Mouse (Mus musculus) kidney, embryonic 16.5 days (tissue): ENCODE results near the gene Pi4k2a. TPM values are rescaled to one million over a fixed set of nuclear protein-coding genes. Genes with fewer than 3 reads are reported as not detected.
A peak's percentile ranks its signal among the peaks of the same experiment; 100 is the strongest.

Experiments used
- ATAC-seq: fragments of 200-750 bp; cut with Nextera tagmentation; 2 replicates; pipeline ENCODE4 v1.8.0; 2017; ENCODE audit warnings: moderate TSS enrichment; ENCODE audit not compliant: low FRiP score, low TSS enrichment
- H3K27ac ChIP-seq: fragments of 300-500 bp; sonication (generic); 2 replicates; pipeline ENCODE4 v1.5.1; 2014; ENCODE audit warnings: low read length
- H3K27me3 ChIP-seq: fragments of 300-500 bp; sonication (generic); 2 replicates; pipeline ENCODE4 v1.6.1; 2014; ENCODE audit warnings: low read length, control low read depth, mixed read lengths; ENCODE audit not compliant: insufficient read depth
- H3K36me3 ChIP-seq: fragments of 300-500 bp; sonication (generic); 2 replicates; pipeline ENCODE4 v1.6.1; 2014; ENCODE audit warnings: low read length, control low read depth, mixed read lengths; ENCODE audit not compliant: insufficient read depth
- H3K4me1 ChIP-seq: fragments of 300-500 bp; sonication (generic); 2 replicates; pipeline ENCODE4 v1.6.1; 2014; ENCODE audit warnings: low read length, control low read depth, mixed read lengths; ENCODE audit not compliant: insufficient read depth
- H3K4me2 ChIP-seq: fragments of 300-500 bp; sonication (generic); replicated peaks from 2 replicates; pipeline ENCODE4 v1.6.1; 2014; ENCODE audit warnings: low read depth, low read length
- H3K4me3 ChIP-seq: fragments of 300-500 bp; sonication (generic); 2 replicates; pipeline ENCODE4 v1.5.1; 2014; ENCODE audit warnings: mild to moderate bottlenecking, low read length
- H3K9ac ChIP-seq: fragments of 300-500 bp; sonication (generic); replicated peaks from 2 replicates; pipeline ENCODE4 v1.6.1; 2014; ENCODE audit warnings: low read length
- H3K9me3 ChIP-seq: fragments of 300-500 bp; sonication (generic); 2 replicates; pipeline ENCODE4 v1.6.1; 2016; ENCODE audit warnings: low read length, control low read depth
- WGBS: fragments of 180-500 bp; shearing (Covaris S2); extraction: QIAGEN DNeasy Blood & Tissue Kit; methylation state at CpG from one replicate; pipeline ENCODE4 v1.1.7; 2014; 5-methylcytosine and 5-hydroxymethylcytosine counted together
- polyA plus RNA-seq: library from polyadenylated mRNA; unstranded; fragments of >200 nt; fragmentation: Nextera tagmentation; extraction: Ambion mirVana; gene quantifications from 2 replicates; pipeline ENCODE4 v1.2.1, GENCODE M21; 2015

Gene Pi4k2a
- polyA plus RNA-seq, 1 experiment from 2014 or later = 15.3 TPM

GRCm38 (mm10) chr19:42115783-42116335, 25.6 kb downstream of the Pi4k2a start:
- Histone ChIP-seq H3K9ac (no peak overlapping the region), H3K36me3 (peaks cover 50% of the 10 kb centered on the region)
- no peak for ATAC-seq

GRCm38 (mm10) chr19:42118142-42118541, 27.9 kb downstream of the Pi4k2a start:
- no peak overlapping the region for H3K27ac ChIP-seq
- H3K4me1 ChIP-seq = no peaks in the 10 kb centered on the region
- no peak overlapping the region for H3K4me2 ChIP-seq
- no peaks in the 10 kb centered on the region for H3K9me3 ChIP-seq
- WGBS = 91% methylated on average over 9 of the region's 9 CpGs
- ATAC-seq = no peak
- no peaks in the 10 kb centered on the region for H3K27me3 ChIP-seq
- no peak overlapping the region for H3K9ac ChIP-seq
- peaks cover 58% of the 10 kb centered on the region for H3K36me3 ChIP-seq
- H3K4me3 ChIP-seq = no peak overlapping the region

More at GRCm38 (mm10) chr19:42115783-42116335, 25.6 kb downstream of the Pi4k2a start:
- no peak overlapping the region for H3K4me3 ChIP-seq
- WGBS = 83% methylated on average over 4 of the region's 4 CpGs
- no peaks in the 10 kb centered on the region for H3K27me3 ChIP-seq
- no peaks in the 10 kb centered on the region for H3K4me1 ChIP-seq
- no peaks in the 10 kb centered on the region for H3K9me3 ChIP-seq
- H3K4me2 ChIP-seq = no peak overlapping the region
- H3K27ac ChIP-seq = no peak overlapping the region

DNA sequence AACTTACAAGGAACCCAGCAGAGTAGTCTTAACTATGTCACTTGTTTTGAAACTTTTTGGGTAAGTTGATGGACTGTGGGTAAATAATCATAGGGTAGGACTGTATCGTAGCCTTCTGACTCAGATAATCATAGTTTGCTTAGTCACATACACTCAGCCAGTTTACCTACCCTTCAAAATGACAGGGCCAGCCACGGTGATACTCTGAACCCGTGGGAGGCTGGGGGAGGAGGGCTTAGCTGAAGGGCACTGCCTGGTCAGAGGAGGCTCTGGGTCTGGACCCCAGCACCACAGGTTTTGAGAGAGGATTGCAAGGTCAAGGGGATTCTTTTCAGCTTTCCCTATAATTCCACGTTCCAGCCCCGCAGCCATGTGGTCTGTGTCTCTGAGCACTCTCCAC, 28.3 kb downstream of the Pi4k2a start:
- Histone ChIP-seq H3K9ac (no peak overlapping the region), H3K4me2 (no peak overlapping the region), H3K4me1 (no peaks in the 10 kb centered on the region), H3K27ac (no peak overlapping the region), H3K9me3 (no peaks in the 10 kb centered on the region), H3K36me3 (peaks cover 61% of the 10 kb centered on the region), H3K27me3 (no peaks in the 10 kb centered on the region), H3K4me3 (no peak overlapping the region)
- WGBS = 57% methylated on average over 5 of the region's 5 CpGs
- ATAC-seq = no peak

GRCm38 (mm10) chr19:42120451-42120850, 30.2 kb downstream of the Pi4k2a start:
- no peaks in the 10 kb centered on the region for H3K27me3 ChIP-seq
- H3K4me3 ChIP-seq = no peak overlapping the region
- H3K36me3 ChIP-seq = peaks cover 60% of the 10 kb centered on the region
- no peaks in the 10 kb centered on the region for H3K9me3 ChIP-seq
- H3K4me2 ChIP-seq = no peak overlapping the region
- ATAC-seq = no peak
- H3K9ac ChIP-seq = no peak overlapping the region
- H3K27ac ChIP-seq = no peak overlapping the region
- 91% methylated on average over 8 of the region's 8 CpGs for WGBS
- no peaks in the 10 kb centered on the region for H3K4me1 ChIP-seq

DNA sequence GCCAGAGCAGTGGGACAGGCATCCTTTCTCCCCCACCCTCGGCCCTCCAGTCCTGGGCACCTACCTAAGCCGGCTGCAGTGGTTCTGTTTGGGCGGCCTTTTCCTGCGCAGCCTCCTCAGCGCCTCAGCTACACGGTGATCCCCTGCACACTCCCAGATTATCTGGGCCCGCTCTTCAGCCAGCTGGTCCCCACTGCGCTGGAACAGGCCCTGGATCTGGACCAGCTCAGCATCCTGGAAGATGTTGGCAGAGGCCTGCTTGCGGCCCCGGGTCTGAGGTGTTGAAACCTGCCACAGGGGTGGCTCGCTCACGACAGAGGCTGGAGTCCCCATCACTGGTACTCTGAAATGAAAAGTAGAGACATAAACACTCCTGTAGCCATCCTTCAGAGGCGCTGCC, 34.4 kb downstream of the Pi4k2a start:
- H3K9ac ChIP-seq = no peak overlapping the region
- no peaks in the 10 kb centered on the region for H3K27me3 ChIP-seq
- no peak for ATAC-seq
- H3K36me3 ChIP-seq = peaks cover 33% of the 10 kb centered on the region
- no peak overlapping the region for H3K27ac ChIP-seq
- 90% methylated on average over 13 of the region's 13 CpGs for whole genome bisulfite sequencing
- no peaks in the 10 kb centered on the region for H3K9me3 ChIP-seq
- no peak overlapping the region for H3K4me3 ChIP-seq
- H3K4me1 ChIP-seq = peaks cover 13% of the 10 kb centered on the region
- H3K4me2 ChIP-seq = no peak overlapping the region

DNA sequence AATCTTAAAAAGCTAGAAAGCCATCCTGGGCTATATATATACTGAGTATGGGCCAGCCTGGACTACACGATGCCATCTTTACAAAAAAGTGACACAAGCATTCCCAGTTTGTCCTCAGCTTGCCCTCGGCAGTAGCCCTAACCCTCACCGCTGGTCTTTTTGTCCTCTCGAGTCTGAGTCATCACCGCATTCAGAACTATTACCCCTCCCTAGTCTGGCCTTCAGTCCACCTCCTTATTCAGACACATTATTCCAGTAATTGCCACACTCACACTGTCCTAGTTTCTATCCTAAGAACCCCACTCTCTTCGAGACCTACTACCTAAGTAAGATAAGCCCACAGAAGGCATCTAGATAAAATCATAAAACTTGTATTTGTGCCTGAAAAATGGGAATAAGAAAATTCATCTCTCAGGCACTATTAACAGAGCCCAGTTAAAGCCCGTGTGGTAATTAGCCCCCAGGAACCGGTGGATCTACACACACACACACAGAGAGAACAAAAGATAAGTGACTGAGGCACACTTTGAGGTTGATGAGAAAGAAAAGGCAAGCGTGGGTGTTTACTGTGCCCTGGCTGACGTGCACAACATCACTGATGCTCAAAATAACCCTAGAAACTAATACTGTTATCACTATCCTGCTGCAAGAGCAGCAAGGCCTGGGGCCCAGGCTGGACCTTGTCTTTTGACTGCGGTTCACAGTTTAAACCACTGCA, 35.4 kb downstream of the Pi4k2a start:
- H3K27me3 ChIP-seq = no peaks in the 10 kb centered on the region
- H3K4me1 ChIP-seq = peaks cover 15% of the 10 kb centered on the region
- ATAC-seq = no peak
- H3K36me3 ChIP-seq = peaks cover 25% of the 10 kb centered on the region
- no peak overlapping the region for H3K27ac ChIP-seq
- H3K9me3 ChIP-seq = no peaks in the 10 kb centered on the region
- 88% methylated on average over 11 of the region's 11 CpGs for WGBS
- no peak overlapping the region for H3K4me2 ChIP-seq
- H3K4me3 ChIP-seq = no peak overlapping the region
- no peak overlapping the region for H3K9ac ChIP-seq

GRCm38 (mm10) chr19:42126219-42126605, 35.9 kb downstream of the Pi4k2a start:
- no peak for ATAC-seq
- Histone ChIP-seq H3K4me3 (no peak overlapping the region), H3K4me2 (no peak overlapping the region), H3K27ac (no peak overlapping the region), H3K4me1 (peaks cover 17% of the 10 kb centered on the region), H3K36me3 (peaks cover 19% of the 10 kb centered on the region), H3K9ac (no peak overlapping the region), H3K27me3 (no peaks in the 10 kb centered on the region), H3K9me3 (no peaks in the 10 kb centered on the region)
- 91% methylated on average over 6 of the region's 6 CpGs for WGBS

- no peak overlapping the region for H3K27ac ChIP-seq
- H3K4me1 ChIP-seq = peaks cover 17% of the 10 kb centered on the region
- H3K4me3 ChIP-seq = no peak overlapping the region
- no peak for ATAC-seq
- H3K9ac ChIP-seq = no peak overlapping the region
- 85% methylated on average over 5 of the region's 5 CpGs for WGBS
- no peaks in the 10 kb centered on the region for H3K9me3 ChIP-seq
- H3K4me2 ChIP-seq = no peak overlapping the region
- H3K36me3 ChIP-seq = peaks cover 14% of the 10 kb centered on the region
- no peaks in the 10 kb centered on the region for H3K27me3 ChIP-seq
These were observed 36.8 kb downstream of the Pi4k2a start for GRCm38 (mm10) chr19:42127024-42127423.

- ATAC-seq = no peak; the same call in 1 of the 2 replicates
- Histone ChIP-seq H3K9me3 (no peaks in the 10 kb centered on the region), H3K27me3 (no peaks in the 10 kb centered on the region), H3K9ac (peak overlapping the region; percentile 87), H3K4me1 (peaks cover 17% of the 10 kb centered on the region), H3K27ac (peak overlapping the region; percentile 90), H3K36me3 (peaks cover 12% of the 10 kb centered on the region), H3K4me2 (peak overlapping the region; percentile 97), H3K4me3 (peak overlapping the region; percentile 73)
- WGBS = 5% methylated on average over 23 of the region's 23 CpGs
These were observed 37.9 kb downstream of the Pi4k2a start for GRCm38 (mm10) chr19:42128052-42128740.
